Mouse (Mus musculus): Measurements from ENCODE around the gene Arhgef38.

Arhgef38 gene

GRCm38 (mm10) chr3:133234821-133235295, at the start of gene Arhgef38:
TSS of gene Arhgef38 (minus strand) at chr3:133234949.
- DNase-seq (ENCODE audit: low read depth, low spot score) = no peak

- DNase-seq (ENCODE audit: low read depth, low spot score) = peak; percentile 11
Observed at GRCm38 (mm10) chr3:133271887-133272286, 37.1 kb upstream of the Arhgef38 start.

GRCm38 (mm10) chr3:133258860-133259259, 24.1 kb upstream of the Arhgef38 start:
- DNase-seq (ENCODE audit: low read depth, low spot score) = no peak

GRCm38 (mm10) chr3:133255842-133256241, 21.1 kb upstream of the Arhgef38 start:
- no peak for DNase-seq (ENCODE audit: low read depth, low spot score)

GRCm38 (mm10) chr3:133244027-133244426, 9.3 kb upstream of the Arhgef38 start:
- DNase-seq (ENCODE audit: low read depth, low spot score) = no peak

GRCm38 (mm10) chr3:133241916-133242315, 7.2 kb upstream of the Arhgef38 start:
- DNase-seq (ENCODE audit: low read depth, low spot score) = no peak

GRCm38 (mm10) chr3:133233993-133234392, 756 bp downstream of the Arhgef38 start:
- no peak for DNase-seq (ENCODE audit: low read depth, low spot score)

- DNase-seq (ENCODE audit: low read depth, low spot score) = no peak
Observed at GRCm38 (mm10) chr3:133230427-133230826, 4.3 kb downstream of the Arhgef38 start.

GRCm38 (mm10) chr3:133229594-133229993, 5.2 kb downstream of the Arhgef38 start:
- no peak for DNase-seq (ENCODE audit: low read depth, low spot score)

GRCm38 (mm10) chr3:133227258-133228012, 7.3 kb downstream of the Arhgef38 start:
- DNase-seq (ENCODE audit: low read depth, low spot score) = no peak

GRCm38 (mm10) chr3:133218501-133218900, 16.2 kb downstream of the Arhgef38 start:
- DNase-seq (ENCODE audit: low read depth, low spot score) = no peak

- no peak for DNase-seq (ENCODE audit: low read depth, low spot score)
Observed at GRCm38 (mm10) chr3:133215198-133215819, 19.4 kb downstream of the Arhgef38 start.

- DNase-seq (ENCODE audit: low read depth, low spot score) = no peak
Observed at GRCm38 (mm10) chr3:133213434-133214114, 21.2 kb downstream of the Arhgef38 start.

- DNase-seq (ENCODE audit: low read depth, low spot score) = no peak
Observed at GRCm38 (mm10) chr3:133211324-133211723, 23.4 kb downstream of the Arhgef38 start.

GRCm38 (mm10) chr3:133203713-133204112, 31.0 kb downstream of the Arhgef38 start:
- DNase-seq (ENCODE audit: low read depth, low spot score) = no peak

- no peak for DNase-seq (ENCODE audit: low read depth, low spot score)
Observed at GRCm38 (mm10) chr3:133202171-133202570, 32.6 kb downstream of the Arhgef38 start.

- no peak for DNase-seq (ENCODE audit: low read depth, low spot score)
Observed at GRCm38 (mm10) chr3:133188930-133189329, 45.8 kb downstream of the Arhgef38 start.

GRCm38 (mm10) chr3:133187524-133187923, 47.2 kb downstream of the Arhgef38 start:
- DNase-seq (ENCODE audit: low read depth, low spot score) = no peak

GRCm38 (mm10) chr3:133176033-133176750, 58.6 kb downstream of the Arhgef38 start:
- DNase-seq (ENCODE audit: low read depth, low spot score) = no peak

GRCm38 (mm10) chr3:133172291-133172690, 62.5 kb downstream of the Arhgef38 start:
- DNase-seq (ENCODE audit: low read depth, low spot score) = no peak

GRCm38 (mm10) chr3:133169737-133170136, 65.0 kb downstream of the Arhgef38 start:
- no peak for DNase-seq (ENCODE audit: low read depth, low spot score)

- no peak for DNase-seq (ENCODE audit: low read depth, low spot score)
Observed at GRCm38 (mm10) chr3:133167550-133167949, 67.2 kb downstream of the Arhgef38 start.

All from WW6 (cell line).